Mouse (Mus musculus): ENCODE data around the gene Colq.

- TF ChIP-seq MAX (IDR thresholded peaks at IDR 0.05): no peak
- no peak for TF ChIP-seq CTCF (IDR thresholded peaks at IDR 0.05; ENCODE audit: control insufficient read depth, insufficient read depth, insufficient read length)
- no peak for TF ChIP-seq MYOG (IDR thresholded peaks at IDR 0.05; ENCODE audit: control insufficient read depth, extremely low read depth, insufficient read length)
- no peak for TF ChIP-seq USF1 (IDR thresholded peaks at IDR 0.05; ENCODE audit: low read depth)
Observed at GRCm38 (mm10) chr14:31555021-31555420, 36.1 kb downstream of the Colq start.
